Mouse (Mus musculus) cerebellum, adult 2 months (tissue): ENCODE results near the gene Trim69. TPM values are rescaled to one million over a fixed set of nuclear protein-coding genes. Genes with fewer than 3 reads are reported as not detected.

Experiments
- DNase-seq, 2 experiments: peaks; one replicate each; pipeline ENCODE4 v3.0.0; 2021
- H3K27ac ChIP-seq: fragments of 200-500 bp; 2 replicates; pipeline ENCODE4 v1.5.1; 2012; ENCODE audit warnings: low read length, control low read depth, inconsistent platforms; ENCODE audit not compliant: insufficient read depth
- H3K27me3 ChIP-seq: fragments of 200-500 bp; 2 replicates; pipeline ENCODE4 v1.6.1; 2012; ENCODE audit warnings: inconsistent platforms, mild to moderate bottlenecking, low read length, moderate library complexity; ENCODE audit not compliant: control insufficient read depth, insufficient read depth
- H3K4me1 ChIP-seq: fragments of 200-500 bp; 2 replicates; pipeline ENCODE4 v1.6.1; 2011; ENCODE audit warnings: low read length; ENCODE audit not compliant: control insufficient read depth, insufficient read depth
- H3K4me3 ChIP-seq: fragments of 200-500 bp; replicated peaks from 2 replicates; pipeline ENCODE3; 2011; ENCODE audit warnings: mild to moderate bottlenecking, low read depth, low read length, control low read depth; ENCODE audit not compliant: insufficient read depth
- CTCF ChIP-seq: fragments of 200-500 bp; IDR thresholded peaks from 2 replicates; pipeline ENCODE4 v1.5.1; 2011; ENCODE audit warnings: low read depth, mild to moderate bottlenecking, control low read depth, low read length, moderate library complexity, borderline replicate concordance; ENCODE audit not compliant: insufficient read depth
- POLR2A ChIP-seq: fragments of 200-500 bp; IDR thresholded peaks from 2 replicates; pipeline ENCODE4 v1.6.1; 2011; ENCODE audit warnings: low read length, control low read depth, borderline replicate concordance; ENCODE audit not compliant: insufficient read depth
- WGBS: fragments of 180-500 bp; shearing (Covaris S2); methylation state at CpG from one replicate; pipeline ENCODE4 v1.1.7; 2018; 5-methylcytosine and 5-hydroxymethylcytosine counted together
- polyA plus RNA-seq: library from polyadenylated mRNA; depleted of rRNA; stranded (reverse); fragments of >200 nt; gene quantifications from 2 replicates; pipeline ENCODE4 v1.2.3, GENCODE M21; 2012; rRNA removed

The Trim69 gene
- not detected in 2 replicates for polyA plus RNA-seq

GRCm38 (mm10) chr2:122160680-122161079 is at the start of gene Trim69:
Gene Trim69 (plus strand): TSS chr2:122160700.
- Histone ChIP-seq H3K4me1 (no peaks in the 10 kb centered on the region), H3K27ac (no peak within 1 kb of the TSS), H3K27me3 (no peaks in the 10 kb centered on the region), H3K4me3 (no peak within 1 kb of the TSS)
- no peak for TF ChIP-seq POLR2A
- peak; percentile 74 for TF ChIP-seq CTCF
- WGBS = 33% methylated on average over 2 of the region's 2 CpGs
- peak; percentile 66 to 74 for DNase-seq

GRCm38 (mm10) chr2:122116888-122117287 is 43.6 kb upstream of the Trim69 start:
- Histone ChIP-seq H3K4me1 (peaks cover 6% of the 10 kb centered on the region; the same call in 1 of the 2 replicates), H3K27me3 (no peaks in the 10 kb centered on the region), H3K4me3 (no peak overlapping the region), H3K27ac (no peak overlapping the region)
- 73% methylated on average over 2 of the region's 2 CpGs for WGBS
- peak in 1 of 2 experiments; percentile 6 for DNase-seq
- no peak for TF ChIP-seq CTCF
- no peak for TF ChIP-seq POLR2A

- under 1% methylated on average over 47 of the region's 47 CpGs for WGBS
- peak within 1 kb of the TSS; percentile 75 for H3K4me3 ChIP-seq
- peaks cover 6% of the 10 kb centered on the region; the same call in 1 of the 2 replicates for H3K4me1 ChIP-seq
- TF ChIP-seq CTCF (no peak), POLR2A (peak; percentile 98)
- peak within 1 kb of the TSS; percentile 79 for H3K27ac ChIP-seq
- no peaks in the 10 kb centered on the region for H3K27me3 ChIP-seq
- peak; percentile 98 for DNase-seq
Observed at GRCm38 (mm10) chr2:122117961-122118958, 42.2 kb upstream of the Trim69 start, which contains the start of gene Spg11. Gene Spg11 (minus strand): TSS chr2:122118386.

- TF ChIP-seq CTCF (no peak), POLR2A (no peak)
- no peaks in the 10 kb centered on the region for H3K4me1 ChIP-seq
Observed at GRCm38 (mm10) chr2:122125680-122126572, 34.6 kb upstream of the Trim69 start.

GRCm38 (mm10) chr2:122126765-122127347 is 33.6 kb upstream of the Trim69 start:
- Histone ChIP-seq H3K4me3 (no peak overlapping the region), H3K27me3 (no peaks in the 10 kb centered on the region), H3K4me1 (no peaks in the 10 kb centered on the region), H3K27ac (no peak overlapping the region)
- 36% methylated on average over 5 of the region's 5 CpGs for WGBS
- no peak for DNase-seq
- TF ChIP-seq POLR2A (no peak), CTCF (no peak)

More at GRCm38 (mm10) chr2:122125680-122126572, 34.6 kb upstream of the Trim69 start:
- WGBS = 58% methylated on average over 12 of the region's 12 CpGs
- Histone ChIP-seq H3K27me3 (no peaks in the 10 kb centered on the region), H3K27ac (no peak overlapping the region), H3K4me3 (no peak overlapping the region)
- no peak for DNase-seq

GRCm38 (mm10) chr2:122127635-122128034 is 32.9 kb upstream of the Trim69 start:
- TF ChIP-seq POLR2A (no peak), CTCF (no peak)
- 92% methylated on average over 4 of the region's 4 CpGs for WGBS
- Histone ChIP-seq H3K27me3 (no peaks in the 10 kb centered on the region), H3K4me1 (no peaks in the 10 kb centered on the region), H3K4me3 (no peak overlapping the region), H3K27ac (no peak overlapping the region)
- no peak for DNase-seq

- Histone ChIP-seq H3K27me3 (no peaks in the 10 kb centered on the region), H3K4me1 (no peaks in the 10 kb centered on the region), H3K27ac (no peak overlapping the region), H3K4me3 (no peak overlapping the region)
- WGBS = 91% methylated on average over 2 of the region's 2 CpGs
- DNase-seq = no peak
- TF ChIP-seq POLR2A = no peak
- TF ChIP-seq CTCF = no peak
Observed at GRCm38 (mm10) chr2:122132078-122132477, 28.4 kb upstream of the Trim69 start.
